In the genomic region with DNA sequence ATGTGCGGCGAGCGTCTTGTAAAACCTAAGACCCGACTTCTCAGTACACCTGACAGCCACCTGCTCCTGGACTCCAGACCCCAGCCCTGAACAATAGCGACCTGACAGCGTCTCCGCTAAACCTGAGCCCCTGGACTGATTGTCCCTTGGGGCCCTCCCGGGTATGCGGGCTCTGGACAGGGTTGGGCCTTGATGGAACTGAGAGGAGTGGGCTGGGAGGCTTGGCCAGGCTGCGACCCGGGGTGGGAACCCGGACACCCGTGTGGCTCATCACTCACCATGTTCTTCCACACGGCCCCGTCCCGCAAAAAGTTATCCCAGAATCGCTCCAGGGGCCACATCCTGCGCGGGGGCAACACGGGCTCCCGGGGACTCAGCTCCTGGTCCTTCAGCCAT, we compare ENCODE assay signal across 8 mouse cellular contexts. TPM values are rescaled to one million over a fixed set of nuclear protein-coding genes. Genes with fewer than 3 reads are reported as not detected.
DNase-seq lines count a peak whose midpoint lies in the region; ATAC-seq and TF ChIP-seq lines count a peak whose summit lies in the region.

No protein-coding gene starts in this region.

- no peaks in the 10 kb centered on the region for H3K27me3 ChIP-seq in lung, embryonic 14.5 days (ENCODE audit: insufficient read depth, low read length)
- H3K27me3 ChIP-seq in embryonic facial prominence, embryonic 10.5 days (replicated peaks; ENCODE audit: low read depth, poor library complexity, severe bottlenecking), result no peaks in the 10 kb centered on the region
- no peaks in the 10 kb centered on the region for H3K27me3 ChIP-seq in hindbrain, embryonic 14.5 days (ENCODE audit: control insufficient read depth, insufficient read depth, low read length)
- H3K27me3 ChIP-seq in midbrain, embryonic 14.5 days (ENCODE audit: control insufficient read depth, insufficient read depth, low read length), result no peaks in the 10 kb centered on the region

- no peak for TF ChIP-seq CTCF in lung, embryonic 14.5 days (IDR thresholded peaks at IDR 0.05; ENCODE audit: low read depth)

- H3K4me2 ChIP-seq in lung, embryonic 14.5 days, result peak overlapping the region; percentile 70
- H3K4me2 ChIP-seq in hindbrain, embryonic 14.5 days (replicated peaks), result peak overlapping the region; percentile 93
- peak overlapping the region; percentile 85 for H3K4me2 ChIP-seq in midbrain, embryonic 14.5 days (ENCODE audit: low read length)

- no peaks in the 10 kb centered on the region for H3K9me3 ChIP-seq in lung, embryonic 14.5 days (ENCODE audit: low read depth, low read length)
- no peaks in the 10 kb centered on the region for H3K9me3 ChIP-seq in embryonic facial prominence, embryonic 10.5 days
- no peaks in the 10 kb centered on the region for H3K9me3 ChIP-seq in hindbrain, embryonic 14.5 days (ENCODE audit: control insufficient read depth, low read length)
- no peaks in the 10 kb centered on the region for H3K9me3 ChIP-seq in midbrain, embryonic 14.5 days (ENCODE audit: control insufficient read depth, low read length)

- intact Hi-C loops in left cerebral cortex, postnatal 10 days (cut with DNase I), result no loop called here

- DNase-seq in lung, embryonic 14.5 days, result no peak
- no peak for DNase-seq in lung, adult 18-20 months
- DNase-seq in embryonic facial prominence, embryonic 10.5 days (ENCODE audit: low spot score), result no peak
- no peak for DNase-seq in hindbrain, embryonic 14.5 days (ENCODE audit: low spot score)
- peak; percentile 26 for DNase-seq in midbrain, embryonic 14.5 days
- DNase-seq in urinary bladder, postnatal 36 days (ENCODE audit: low spot score in 2 of 2), result no peak
- no peak for DNase-seq in adipocyte (ENCODE audit: low spot score)
- DNase-seq in left cerebral cortex, postnatal 10 days (ENCODE audit: extremely low spot score in 1 of 2, low spot score in 2 of 2), result no peak

- H3K9ac ChIP-seq in lung, embryonic 14.5 days, result peak overlapping the region; percentile 84
- peak overlapping the region; percentile 89 for H3K9ac ChIP-seq in hindbrain, embryonic 14.5 days
- H3K9ac ChIP-seq in midbrain, embryonic 14.5 days (replicated peaks; ENCODE audit: low read length), result peak overlapping the region; percentile 84

- H3K36me3 ChIP-seq in lung, embryonic 14.5 days (ENCODE audit: insufficient read depth), result peaks cover 15% of the 10 kb centered on the region
- H3K36me3 ChIP-seq in embryonic facial prominence, embryonic 10.5 days (replicated peaks), result peaks cover 24% of the 10 kb centered on the region
- H3K36me3 ChIP-seq in hindbrain, embryonic 14.5 days (replicated peaks; ENCODE audit: control insufficient read depth, insufficient read depth), result peaks cover 21% of the 10 kb centered on the region
- peaks cover 21% of the 10 kb centered on the region for H3K36me3 ChIP-seq in midbrain, embryonic 14.5 days (ENCODE audit: control insufficient read depth, insufficient read depth, low read length)

- WGBS in lung, embryonic 14.5 days, result under 1% methylated on average over 21 of the region's 21 CpGs
- WGBS in embryonic facial prominence, embryonic 10.5 days, result under 1% methylated on average over 21 of the region's 21 CpGs
- WGBS in hindbrain, embryonic 14.5 days, result under 1% methylated on average over 21 of the region's 21 CpGs
- under 1% methylated on average over 21 of the region's 21 CpGs for WGBS in midbrain, embryonic 14.5 days

- ATAC-seq in lung, embryonic 14.5 days (ENCODE audit: insufficient read depth), result peak; percentile 74
- ATAC-seq in hindbrain, embryonic 14.5 days (ENCODE audit: low FRiP score), result peak; percentile 80
- ATAC-seq in midbrain, embryonic 14.5 days (ENCODE audit: low FRiP score, low TSS enrichment), result peak; percentile 77; the same call in 1 of the 2 replicates

- H3K4me3 ChIP-seq in lung, embryonic 14.5 days (ENCODE audit: low read depth, low read length), result peak overlapping the region; percentile 76
- H3K4me3 ChIP-seq in embryonic facial prominence, embryonic 10.5 days, result peak overlapping the region; percentile 96
- peak overlapping the region; percentile 83 for H3K4me3 ChIP-seq in hindbrain, embryonic 14.5 days (replicated peaks; ENCODE audit: low read length)
- H3K4me3 ChIP-seq in midbrain, embryonic 14.5 days (replicated peaks; ENCODE audit: low read depth, low read length), result peak overlapping the region; percentile 98

- H3K4me1 ChIP-seq in lung, embryonic 14.5 days (ENCODE audit: insufficient read depth), result peaks cover 4% of the 10 kb centered on the region; the same call in 1 of the 2 replicates
- peaks cover 15% of the 10 kb centered on the region for H3K4me1 ChIP-seq in embryonic facial prominence, embryonic 10.5 days
- H3K4me1 ChIP-seq in hindbrain, embryonic 14.5 days (replicated peaks; ENCODE audit: control insufficient read depth, insufficient read depth, low read length), result peaks cover 11% of the 10 kb centered on the region
- peaks cover 11% of the 10 kb centered on the region for H3K4me1 ChIP-seq in midbrain, embryonic 14.5 days (ENCODE audit: control insufficient read depth, insufficient read depth, low read length)

- no peak overlapping the region; the same call in 1 of the 2 replicates for H3K27ac ChIP-seq in lung, embryonic 14.5 days (ENCODE audit: low read depth)
- H3K27ac ChIP-seq in embryonic facial prominence, embryonic 10.5 days (replicated peaks), result peak overlapping the region; percentile 86
- no peak overlapping the region for H3K27ac ChIP-seq in hindbrain, embryonic 14.5 days
- peak overlapping the region; percentile 54; the same call in 1 of the 2 replicates for H3K27ac ChIP-seq in midbrain, embryonic 14.5 days (replicated peaks; ENCODE audit: low read depth, low read length)

RNA-seq across cellular contexts. Expression of a gene that starts 0.3 kb away (rescaled TPM):
- polyA plus RNA-seq in lung, embryonic 14.5 days (2014; fragmentation: Nextera tagmentation; extraction: Ambion mirVana), result 284 and 295 TPM in 2 replicates
- 310 and 312 TPM in 2 replicates for polyA plus RNA-seq in embryonic facial prominence, embryonic 10.5 days (2016; fragmentation: Nextera tagmentation; extraction: Ambion mirVana)
- polyA plus RNA-seq in hindbrain, embryonic 14.5 days (2014; fragmentation: Nextera tagmentation; extraction: Ambion mirVana), result 345 and 377 TPM in 2 replicates
- 271 and 339 TPM in 2 replicates for polyA plus RNA-seq in midbrain, embryonic 14.5 days (2014; fragmentation: Nextera tagmentation; extraction: Ambion mirVana)
- total RNA-seq in left cerebral cortex, postnatal 10 days (2021), result 100 to 1,000 TPM; 213 to 222 TPM

RNA-seq across cellular contexts. Expression of a gene that starts 9.2 kb away (rescaled TPM):
- 49.3 and 50.6 TPM in 2 replicates for polyA plus RNA-seq in lung, embryonic 14.5 days (2014; fragmentation: Nextera tagmentation; extraction: Ambion mirVana)
- polyA plus RNA-seq in embryonic facial prominence, embryonic 10.5 days (2016; fragmentation: Nextera tagmentation; extraction: Ambion mirVana), result 50.4 and 52.9 TPM in 2 replicates
- 31.8 and 32.7 TPM in 2 replicates for polyA plus RNA-seq in hindbrain, embryonic 14.5 days (2014; fragmentation: Nextera tagmentation; extraction: Ambion mirVana)
- polyA plus RNA-seq in midbrain, embryonic 14.5 days (2014; fragmentation: Nextera tagmentation; extraction: Ambion mirVana), result 24.3 and 36.2 TPM in 2 replicates
- total RNA-seq in left cerebral cortex, postnatal 10 days (2021), result 10 to 100 TPM; 16.0 to 17.8 TPM

RNA-seq across cellular contexts. Expression of a gene that starts 9.5 kb away (rescaled TPM):
- 24.0 and 32.4 TPM in 2 replicates for polyA plus RNA-seq in lung, embryonic 14.5 days (2014; fragmentation: Nextera tagmentation; extraction: Ambion mirVana)
- polyA plus RNA-seq in embryonic facial prominence, embryonic 10.5 days (2016; fragmentation: Nextera tagmentation; extraction: Ambion mirVana), result 21.3 and 22.2 TPM in 2 replicates
- 12.8 and 16.9 TPM in 2 replicates for polyA plus RNA-seq in hindbrain, embryonic 14.5 days (2014; fragmentation: Nextera tagmentation; extraction: Ambion mirVana)
- 9.7 and 15.9 TPM in 2 replicates for polyA plus RNA-seq in midbrain, embryonic 14.5 days (2014; fragmentation: Nextera tagmentation; extraction: Ambion mirVana)
- total RNA-seq in left cerebral cortex, postnatal 10 days (2021), result 10 to 100 TPM in 1 of 2 experiments, 1 to 10 TPM in 1; 8.5 to 14.4 TPM

RNA-seq across cellular contexts. Expression of a gene that starts 39.2 kb away (rescaled TPM):
- polyA plus RNA-seq in lung, embryonic 14.5 days (2014; fragmentation: Nextera tagmentation; extraction: Ambion mirVana), result 7.6 and 9.2 TPM in 2 replicates
- polyA plus RNA-seq in embryonic facial prominence, embryonic 10.5 days (2016; fragmentation: Nextera tagmentation; extraction: Ambion mirVana), result 4.7 and 6.2 TPM in 2 replicates
- polyA plus RNA-seq in hindbrain, embryonic 14.5 days (2014; fragmentation: Nextera tagmentation; extraction: Ambion mirVana), result 2.5 and 4.3 TPM in 2 replicates
- 1.9 and 3.7 TPM in 2 replicates for polyA plus RNA-seq in midbrain, embryonic 14.5 days (2014; fragmentation: Nextera tagmentation; extraction: Ambion mirVana)
- total RNA-seq in left cerebral cortex, postnatal 10 days (2021), result 1 to 10 TPM; 3.5 to 4.8 TPM

Comparison
In these comparisons a context has a peak if more than half of its experiments do, and no peak if none do; other contexts are left out.
1. H3K27ac ChIP-seq: peak in embryonic facial prominence, embryonic 10.5 days (single experiment) and midbrain, embryonic 14.5 days (single experiment); none in lung, embryonic 14.5 days (single experiment) and hindbrain, embryonic 14.5 days (single experiment).
2. Peak in every context shown above with its lines, with median percentiles within 50 percentile points of each other: ATAC-seq, H3K4me2 ChIP-seq, H3K4me3 ChIP-seq and H3K9ac ChIP-seq.